Mouse (Mus musculus): ENCODE results near the gene Arnt. TPM values are rescaled to one million over a fixed set of nuclear protein-coding genes. Genes with fewer than 3 reads are reported as not detected.
"Not testable (repeated sequence)": the region's sequence is repeated elsewhere in the genome, so short reads cannot be mapped to it uniquely, and the experiment has no call there.

Gene Arnt
- polyA plus RNA-seq, 1 experiment from 2014 or later: 15.0 TPM

DNA sequence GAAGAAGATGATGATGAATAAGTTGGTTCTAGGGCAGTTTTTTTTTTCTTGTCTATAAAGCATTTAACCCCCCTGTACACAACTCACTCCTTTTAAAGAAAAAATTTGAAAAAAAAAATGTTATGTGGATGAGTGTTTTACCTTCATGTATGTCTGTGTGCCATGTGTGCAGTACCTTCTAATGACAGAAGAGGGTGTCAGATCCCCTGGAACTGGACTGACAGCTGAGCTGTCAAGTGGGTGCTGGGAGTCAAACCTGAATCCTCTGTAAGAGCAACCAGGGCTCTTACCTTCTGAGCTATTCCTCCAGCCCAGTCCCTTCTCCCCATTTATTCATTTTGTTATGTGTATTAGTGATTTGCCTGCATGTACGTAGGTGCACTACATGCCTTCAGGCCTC is 96.8 kb downstream of the Arnt start:
- ATAC-seq: no peak

DNA sequence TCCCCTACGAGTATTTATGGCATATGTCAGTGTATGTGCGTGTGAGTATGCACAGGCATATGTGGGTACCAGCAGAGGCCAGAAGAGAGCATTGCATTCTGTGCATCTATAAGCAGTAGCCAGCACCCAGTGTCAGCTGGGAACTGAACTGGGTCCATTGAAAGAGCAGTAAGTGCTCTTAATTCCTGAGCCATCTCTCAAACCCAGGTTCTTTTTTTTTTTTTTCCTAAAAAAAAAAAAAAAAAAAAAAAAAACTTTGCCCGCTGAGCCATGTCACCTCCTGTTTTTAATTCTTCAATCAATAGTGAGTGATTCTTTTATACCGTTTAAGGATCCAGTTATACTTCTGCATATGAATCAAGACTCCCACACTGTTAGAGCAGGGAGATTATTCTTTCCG is 99.2 kb downstream of the Arnt start:
- Histone ChIP-seq H3K27ac (ENCODE audit: low read depth, low read length) (no peak overlapping the region), H3K4me2 (ENCODE audit: low read length) (no peak overlapping the region), H3K4me1 (ENCODE audit: control insufficient read depth, insufficient read depth, low read depth, low read length) (no peaks in the 10 kb centered on the region), H3K9me3 (ENCODE audit: control insufficient read depth, low read length) (no peaks in the 10 kb centered on the region), H3K4me3 (ENCODE audit: low read length) (no peak overlapping the region), H3K36me3 (ENCODE audit: control insufficient read depth, insufficient read depth, low read length) (no peaks in the 10 kb centered on the region), H3K9ac (ENCODE audit: low read depth, low read length) (no peak overlapping the region), H3K27me3 (replicated peaks; ENCODE audit: control insufficient read depth, insufficient read depth, low read length) (no peaks in the 10 kb centered on the region)
- WGBS: 91% methylated on average over 5 of the region's 5 CpGs
- no peak for ATAC-seq

More for the DNA sequence above, 96.8 kb downstream of the Arnt start:
- no peak overlapping the region for H3K4me2 ChIP-seq (ENCODE audit: low read length)
- H3K9me3 ChIP-seq (ENCODE audit: control insufficient read depth, low read length): no peaks in the 10 kb centered on the region
- no peak overlapping the region for H3K4me3 ChIP-seq (ENCODE audit: low read length)
- 97% methylated on average over 1 of the region's 1 CpGs for WGBS
- H3K4me1 ChIP-seq (ENCODE audit: control insufficient read depth, insufficient read depth, low read depth, low read length): no peaks in the 10 kb centered on the region
- H3K36me3 ChIP-seq (ENCODE audit: control insufficient read depth, insufficient read depth, low read length): no peaks in the 10 kb centered on the region
- H3K27me3 ChIP-seq (replicated peaks; ENCODE audit: control insufficient read depth, insufficient read depth, low read length): no peaks in the 10 kb centered on the region
- H3K9ac ChIP-seq (ENCODE audit: low read depth, low read length): no peak overlapping the region
- H3K27ac ChIP-seq (ENCODE audit: low read depth, low read length): no peak overlapping the region

DNA sequence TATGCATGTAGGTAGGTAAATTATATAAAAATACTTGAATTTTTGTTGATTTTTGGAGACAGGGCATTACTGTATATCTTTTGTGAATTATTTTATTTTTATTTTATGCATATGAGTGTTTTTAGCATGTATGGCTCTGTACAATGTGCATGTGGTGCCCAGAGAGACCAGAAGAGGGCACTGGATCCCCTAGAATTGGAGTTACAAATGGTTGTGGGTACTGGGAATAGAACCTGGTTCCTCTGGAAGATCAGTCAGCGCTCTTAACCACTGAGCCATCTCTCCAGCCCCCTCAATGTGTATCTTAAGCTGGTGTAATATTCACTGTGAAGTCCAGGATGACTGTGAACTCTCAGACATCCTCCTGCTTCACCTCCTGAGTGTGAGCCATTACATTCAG is 100.7 kb downstream of the Arnt start:
- Histone ChIP-seq H3K4me1 (ENCODE audit: control insufficient read depth, insufficient read depth, low read depth, low read length) (no peaks in the 10 kb centered on the region), H3K9ac (ENCODE audit: low read depth, low read length) (no peak overlapping the region), H3K4me3 (ENCODE audit: low read length) (no peak overlapping the region), H3K9me3 (ENCODE audit: control insufficient read depth, low read length) (no peaks in the 10 kb centered on the region), H3K27ac (ENCODE audit: low read depth, low read length) (no peak overlapping the region), H3K36me3 (ENCODE audit: control insufficient read depth, insufficient read depth, low read length) (no peaks in the 10 kb centered on the region), H3K4me2 (ENCODE audit: low read length) (no peak overlapping the region), H3K27me3 (replicated peaks; ENCODE audit: control insufficient read depth, insufficient read depth, low read length) (no peaks in the 10 kb centered on the region)
- 67% methylated on average over 1 of the region's 1 CpGs for WGBS
- ATAC-seq: no peak

DNA sequence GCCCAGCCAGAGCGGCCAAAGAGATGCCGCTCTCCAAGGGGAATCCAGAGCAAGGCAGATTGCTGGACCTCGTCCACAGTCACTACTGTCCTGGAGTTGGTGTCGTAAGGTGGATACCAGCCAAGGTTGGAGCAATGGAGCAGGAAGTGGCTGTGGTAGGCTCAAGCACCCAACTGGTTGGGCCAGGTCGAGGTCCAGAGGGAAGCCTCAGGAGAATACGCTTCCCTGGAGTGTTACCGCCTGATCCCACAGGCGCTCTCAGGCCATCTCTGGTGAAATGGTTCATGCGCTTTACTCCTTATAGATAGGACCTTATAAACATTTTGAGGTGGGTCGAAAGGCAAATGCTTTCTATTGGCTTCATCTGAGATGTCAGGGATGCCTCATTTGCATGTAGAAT is 104.7 kb downstream of the Arnt start:
- no peak overlapping the region for H3K27ac ChIP-seq (ENCODE audit: low read depth, low read length)
- no peak overlapping the region for H3K4me2 ChIP-seq (ENCODE audit: low read length)
- H3K4me1 ChIP-seq (ENCODE audit: control insufficient read depth, insufficient read depth, low read depth, low read length): no peaks in the 10 kb centered on the region
- H3K4me3 ChIP-seq (ENCODE audit: low read length): no peak overlapping the region
- no peak for ATAC-seq
- H3K9ac ChIP-seq (ENCODE audit: low read depth, low read length): no peak overlapping the region
- no peaks in the 10 kb centered on the region for H3K9me3 ChIP-seq (ENCODE audit: control insufficient read depth, low read length)
- H3K27me3 ChIP-seq (replicated peaks; ENCODE audit: control insufficient read depth, insufficient read depth, low read length): no peaks in the 10 kb centered on the region
- H3K36me3 ChIP-seq (ENCODE audit: control insufficient read depth, insufficient read depth, low read length): no peaks in the 10 kb centered on the region
- WGBS: 96% methylated on average over 10 of the region's 10 CpGs

DNA sequence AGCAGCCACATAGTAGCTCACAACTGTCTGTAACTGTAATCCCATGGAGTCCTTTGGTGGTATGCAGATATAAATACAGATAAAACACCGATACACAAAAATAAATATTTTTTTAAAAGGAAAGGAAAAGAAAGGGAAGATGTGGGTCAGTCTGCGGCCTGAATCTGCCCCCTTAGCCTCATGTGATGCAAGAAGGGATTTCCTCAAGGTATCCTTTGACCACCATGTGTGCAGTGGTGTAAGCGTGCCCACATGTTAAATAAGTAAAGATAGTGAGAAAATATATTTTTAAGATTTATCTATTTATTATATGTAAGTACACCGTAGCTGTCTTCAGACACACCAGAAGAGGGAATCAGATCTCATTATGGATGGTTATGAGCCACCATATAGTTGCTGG is 105.6 kb downstream of the Arnt start:
- Histone ChIP-seq H3K9ac (ENCODE audit: low read depth, low read length) (no peak overlapping the region), H3K4me2 (ENCODE audit: low read length) (no peak overlapping the region), H3K9me3 (ENCODE audit: control insufficient read depth, low read length) (no peaks in the 10 kb centered on the region), H3K36me3 (ENCODE audit: control insufficient read depth, insufficient read depth, low read length) (no peaks in the 10 kb centered on the region), H3K4me1 (ENCODE audit: control insufficient read depth, insufficient read depth, low read depth, low read length) (no peaks in the 10 kb centered on the region), H3K27me3 (replicated peaks; ENCODE audit: control insufficient read depth, insufficient read depth, low read length) (no peaks in the 10 kb centered on the region), H3K4me3 (ENCODE audit: low read length) (no peak overlapping the region), H3K27ac (ENCODE audit: low read depth, low read length) (no peak overlapping the region)
- no peak for ATAC-seq
- 96% methylated on average over 4 of the region's 4 CpGs for WGBS

DNA sequence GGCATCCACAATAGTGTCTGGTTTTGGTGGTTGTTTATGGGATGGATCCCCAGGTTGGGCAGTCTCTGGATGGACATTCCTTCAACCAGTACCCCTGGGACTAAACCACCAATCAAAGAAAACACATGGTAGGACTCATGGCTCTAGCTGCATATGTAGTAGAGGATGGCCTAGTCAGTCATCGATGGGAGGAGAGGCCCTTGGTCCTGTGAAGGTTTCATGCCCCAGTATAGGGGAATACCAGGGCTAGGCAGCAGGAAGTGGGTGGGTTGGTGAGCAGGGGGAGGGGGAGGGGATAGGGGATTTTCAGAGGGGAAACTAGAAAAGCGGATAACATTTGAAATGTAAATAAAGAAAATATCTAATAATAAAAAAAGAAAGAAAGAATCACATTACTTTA is 107.0 kb downstream of the Arnt start:
- not testable (repeated sequence) for H3K9me3 ChIP-seq (ENCODE audit: control insufficient read depth, low read length); H3K27ac ChIP-seq (ENCODE audit: low read depth, low read length); ATAC-seq; H3K9ac ChIP-seq (ENCODE audit: low read depth, low read length); H3K4me1 ChIP-seq (ENCODE audit: control insufficient read depth, insufficient read depth, low read depth, low read length); H3K27me3 ChIP-seq (replicated peaks; ENCODE audit: control insufficient read depth, insufficient read depth, low read length); H3K4me2 ChIP-seq (ENCODE audit: low read length); H3K36me3 ChIP-seq (ENCODE audit: control insufficient read depth, insufficient read depth, low read length); H3K4me3 ChIP-seq (ENCODE audit: low read length)
- WGBS: 81% methylated on average over 2 of the region's 2 CpGs

DNA sequence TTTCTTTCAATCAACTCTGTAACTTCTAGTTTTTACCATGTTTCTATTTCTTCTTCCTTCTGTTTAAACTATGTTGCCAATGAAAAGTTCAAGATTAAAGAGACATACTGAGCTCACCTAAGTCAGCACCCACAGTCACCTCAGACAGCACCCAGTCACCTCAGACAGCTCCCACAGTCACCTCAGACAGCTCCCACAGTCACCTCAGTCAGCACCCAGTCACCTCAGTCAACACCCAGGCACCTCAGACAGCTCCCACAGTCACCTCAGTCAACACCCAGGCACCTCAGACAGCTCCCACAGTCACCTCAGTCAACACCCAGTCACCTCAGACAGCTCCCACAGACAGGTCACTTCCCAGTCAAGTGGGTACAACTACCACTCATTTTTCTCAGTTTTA is 108.0 kb downstream of the Arnt start:
- no peak overlapping the region for H3K4me2 ChIP-seq (ENCODE audit: low read length)
- no peaks in the 10 kb centered on the region for H3K36me3 ChIP-seq (ENCODE audit: control insufficient read depth, insufficient read depth, low read length)
- no peaks in the 10 kb centered on the region for H3K27me3 ChIP-seq (replicated peaks; ENCODE audit: control insufficient read depth, insufficient read depth, low read length)
- no peak overlapping the region for H3K4me3 ChIP-seq (ENCODE audit: low read length)
- no peak overlapping the region for H3K27ac ChIP-seq (ENCODE audit: low read depth, low read length)
- no peak overlapping the region for H3K9ac ChIP-seq (ENCODE audit: low read depth, low read length)
- H3K4me1 ChIP-seq (ENCODE audit: control insufficient read depth, insufficient read depth, low read depth, low read length): no peaks in the 10 kb centered on the region
- no peak for ATAC-seq
- H3K9me3 ChIP-seq (ENCODE audit: control insufficient read depth, low read length): no peaks in the 10 kb centered on the region

DNA sequence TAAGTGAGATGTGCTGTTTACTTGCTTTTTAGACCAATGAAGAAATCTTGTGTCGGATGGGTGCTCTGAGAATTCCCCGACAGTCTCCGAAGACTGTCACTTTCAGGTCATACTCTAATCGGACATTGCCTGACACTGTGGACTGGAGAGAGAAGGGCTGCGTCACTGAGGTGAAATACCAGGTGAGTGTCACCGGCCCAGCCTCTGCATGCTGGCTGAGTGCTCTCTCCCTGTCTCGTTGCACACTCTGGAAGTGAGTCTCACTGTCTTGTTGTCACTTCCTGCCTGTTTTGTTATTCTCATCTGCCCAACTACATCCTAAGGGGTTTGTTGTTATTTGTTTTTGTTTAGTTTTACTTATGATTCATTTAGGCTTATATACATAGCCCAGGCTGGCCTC is 108.8 kb downstream of the Arnt start:
- no peak for ATAC-seq
- Histone ChIP-seq H3K9ac (ENCODE audit: low read depth, low read length) (no peak overlapping the region), H3K27me3 (replicated peaks; ENCODE audit: control insufficient read depth, insufficient read depth, low read length) (no peaks in the 10 kb centered on the region), H3K4me2 (ENCODE audit: low read length) (no peak overlapping the region), H3K27ac (ENCODE audit: low read depth, low read length) (no peak overlapping the region), H3K4me3 (ENCODE audit: low read length) (no peak overlapping the region), H3K36me3 (ENCODE audit: control insufficient read depth, insufficient read depth, low read length) (no peaks in the 10 kb centered on the region), H3K9me3 (ENCODE audit: control insufficient read depth, low read length) (no peaks in the 10 kb centered on the region), H3K4me1 (ENCODE audit: control insufficient read depth, insufficient read depth, low read depth, low read length) (no peaks in the 10 kb centered on the region)
- WGBS: 77% methylated on average over 7 of the region's 7 CpGs
